Mouse (Mus musculus) CD4-positive, CD25-positive, alpha-beta regulatory T cell, adult 2 months (primary cell): ENCODE measurements around the gene Spata17.
"Not testable (repeated sequence)": the region's sequence is repeated elsewhere in the genome, so short reads cannot be mapped to it uniquely, and the experiment has no call there.

ENCODE experiments used
- DNase-seq: peaks from one replicate; pipeline ENCODE4 v3.0.0-alpha.2; 2012; ENCODE audit warnings: low read depth, low spot score

The Spata17 gene

DNA sequence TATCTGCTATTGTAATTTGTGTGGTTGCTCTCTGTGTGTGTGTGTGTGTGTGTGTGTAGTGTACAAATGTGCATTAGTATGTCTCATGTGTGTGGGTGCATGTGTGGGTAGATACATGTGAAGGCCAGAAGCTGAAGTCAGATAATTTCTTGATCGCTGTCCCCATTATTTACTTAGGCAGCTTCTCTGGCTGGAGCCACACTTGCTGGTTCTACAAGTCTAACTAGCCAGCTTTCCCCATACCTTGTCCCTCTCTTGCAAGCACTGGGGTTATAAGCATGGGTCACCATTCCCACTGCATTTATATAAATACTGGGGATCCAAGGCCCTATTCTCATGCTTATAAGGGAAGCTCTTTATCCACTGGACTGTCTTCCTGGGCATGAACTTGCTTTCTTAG lies 39.3 kb downstream of the Spata17 start:
- DNase-seq, result no peak

DNA sequence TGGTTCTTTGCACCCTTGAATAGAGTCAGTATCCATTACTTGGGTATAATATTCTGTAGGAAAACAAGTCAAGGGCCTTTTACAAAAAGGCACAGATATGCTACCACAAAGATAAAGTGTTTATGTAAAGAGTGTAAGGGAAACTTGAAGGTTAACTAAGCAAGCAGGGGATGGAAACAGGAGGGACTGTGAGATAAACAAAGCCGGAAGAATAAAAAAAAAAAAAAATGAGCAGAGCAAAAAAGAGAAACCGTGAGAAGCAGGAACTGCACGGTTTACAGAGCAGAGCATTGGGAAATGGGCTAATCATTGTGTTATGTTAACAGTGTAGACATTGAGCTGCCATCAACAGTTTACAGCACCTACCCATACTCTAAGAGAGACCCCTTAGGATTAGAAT lies 44.9 kb downstream of the Spata17 start:
- no peak for DNase-seq

GRCm38 (mm10) chr1:187169646-187170045 lies 45.6 kb downstream of the Spata17 start:
- DNase-seq, result no peak

DNA sequence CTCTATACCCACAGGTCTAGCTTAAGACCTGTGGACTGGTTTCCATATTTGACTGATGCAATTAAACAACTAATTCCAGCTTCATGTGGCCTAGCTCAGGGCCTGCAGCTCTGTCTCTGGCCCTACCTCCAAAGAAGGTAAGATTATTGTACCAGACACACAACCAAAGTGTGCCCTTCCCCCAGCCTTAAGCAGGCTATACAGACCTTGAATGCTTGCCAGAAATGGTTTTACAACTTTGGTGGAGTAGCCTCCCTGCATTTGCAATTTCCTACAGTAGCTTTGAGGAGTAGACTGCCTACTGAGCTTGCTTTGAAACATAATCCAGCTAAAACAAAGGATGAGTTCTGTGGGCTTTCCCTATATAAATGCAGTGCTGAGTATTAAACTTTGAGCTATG lies 51.7 kb downstream of the Spata17 start:
- no peak for DNase-seq

DNA sequence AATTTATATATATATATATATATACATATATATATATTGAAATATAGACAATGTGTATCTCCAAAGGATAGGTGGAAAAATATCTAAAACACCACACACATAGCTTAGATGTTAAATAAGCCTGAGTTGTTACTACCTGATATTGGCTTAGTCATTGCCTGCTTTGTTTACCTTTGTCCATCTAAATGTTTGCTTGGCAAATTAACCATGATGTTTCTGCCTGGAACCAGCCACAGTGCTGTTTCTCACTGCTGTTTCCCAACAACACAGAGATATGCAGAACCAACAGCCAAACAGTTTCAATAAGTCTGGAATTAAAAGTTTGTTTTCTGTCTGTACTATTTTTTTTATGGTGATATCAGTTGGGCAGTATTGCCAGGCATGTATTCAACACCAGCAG lies 59.6 kb downstream of the Spata17 start:
- no peak for DNase-seq

GRCm38 (mm10) chr1:187153681-187154080 lies 61.6 kb downstream of the Spata17 start:
- no peak for DNase-seq

DNA sequence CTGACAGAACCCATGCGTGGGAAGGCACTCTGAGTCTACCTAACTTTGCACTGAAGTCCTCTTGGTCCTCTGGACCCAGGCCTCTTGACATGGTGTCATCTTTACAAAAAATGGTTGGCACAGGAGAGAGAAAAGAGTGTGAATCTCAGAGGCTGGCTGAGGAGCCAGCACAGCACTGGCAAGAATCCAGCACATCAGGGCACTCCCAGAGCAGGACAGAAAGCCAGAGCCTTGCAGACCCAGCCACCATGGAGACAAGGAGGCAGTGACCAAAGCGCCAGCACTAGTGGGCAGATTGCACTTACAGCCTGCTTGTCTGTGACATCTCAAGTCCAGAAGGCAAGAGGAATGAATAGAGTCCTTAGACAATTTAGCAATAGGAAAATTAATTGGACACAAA lies 62.7 kb downstream of the Spata17 start:
- no peak for DNase-seq

DNA sequence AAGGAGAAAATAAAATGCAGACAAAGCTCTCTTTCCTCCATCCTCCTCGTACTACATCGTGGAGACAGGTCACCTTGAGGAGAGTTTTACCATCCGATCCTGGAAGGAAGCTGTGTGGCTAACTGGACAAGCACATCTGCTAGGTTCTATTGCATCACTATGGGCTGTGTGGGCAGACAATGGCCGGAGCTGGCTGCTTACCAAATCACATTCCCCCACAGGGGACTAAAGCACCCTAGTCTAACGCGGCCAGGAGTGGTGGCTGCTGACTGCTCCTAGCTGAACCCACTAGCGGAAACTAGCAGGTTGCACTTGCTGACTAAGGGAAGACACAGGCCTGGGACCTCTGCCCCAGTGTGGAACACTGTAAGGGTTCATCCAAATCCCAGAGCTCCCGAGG lies 72.3 kb downstream of the Spata17 start:
- DNase-seq, result no peak

DNA sequence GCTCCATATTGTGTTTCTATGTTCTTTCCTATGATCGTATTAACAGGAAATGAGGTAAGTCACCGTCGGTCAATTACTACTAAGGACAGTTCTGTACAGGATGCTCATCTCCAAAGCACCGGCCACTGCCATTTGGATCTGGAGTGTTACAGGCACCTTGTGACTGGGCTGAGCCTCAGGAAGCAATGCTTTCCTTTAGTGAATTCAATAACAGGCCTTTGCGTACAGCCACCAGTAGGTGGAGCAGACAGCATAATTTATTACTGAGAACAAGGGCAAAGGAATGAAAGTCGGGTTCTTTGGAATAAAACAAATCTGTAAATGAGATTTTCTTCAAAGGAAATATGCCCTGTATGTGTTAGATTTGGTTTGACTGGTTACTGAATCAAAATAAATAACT lies 77.8 kb downstream of the Spata17 start:
- peak; percentile 51 for DNase-seq

- DNase-seq, result no peak
Measured at GRCm38 (mm10) chr1:187135887-187136286, 79.4 kb downstream of the Spata17 start.

DNA sequence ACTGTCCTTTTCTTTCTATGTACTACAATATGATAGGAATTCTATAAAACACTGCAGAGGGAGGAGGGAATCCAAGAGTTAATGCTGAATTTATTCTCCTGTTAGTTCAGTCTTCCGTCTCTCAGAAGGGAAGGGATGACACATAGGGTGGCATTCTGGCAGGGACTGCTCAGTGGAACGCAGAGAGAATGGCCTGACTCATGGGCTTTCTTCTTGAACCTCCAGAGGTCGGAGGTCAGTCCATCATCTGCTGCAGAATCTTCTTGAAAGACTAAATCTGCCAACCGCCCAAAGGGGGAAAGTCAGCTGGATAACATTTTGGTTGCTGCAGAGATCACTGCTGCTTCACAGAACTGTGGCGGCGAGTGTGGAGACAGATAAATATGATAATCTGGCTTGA lies 81.4 kb downstream of the Spata17 start:
- no peak for DNase-seq

DNA sequence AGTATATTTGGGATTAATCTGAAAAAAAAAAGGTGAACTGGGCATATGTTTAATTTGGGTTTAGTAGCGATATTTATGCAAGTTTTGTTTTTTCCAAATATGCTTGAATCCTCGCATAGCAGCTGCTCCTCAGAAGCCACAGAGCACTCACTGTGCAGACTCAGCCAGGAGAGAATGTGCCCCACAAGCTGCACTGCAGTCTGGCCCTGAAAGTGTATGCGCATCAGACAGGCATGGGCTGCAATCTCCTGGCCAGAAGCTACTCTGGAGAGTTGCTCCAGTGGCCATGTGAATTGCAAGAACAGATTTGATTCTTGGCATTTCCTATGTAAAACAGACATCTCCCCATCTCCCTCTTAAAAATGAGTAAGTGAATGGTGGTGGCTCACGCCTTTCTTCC lies 82.9 kb downstream of the Spata17 start:
- no peak for DNase-seq

DNA sequence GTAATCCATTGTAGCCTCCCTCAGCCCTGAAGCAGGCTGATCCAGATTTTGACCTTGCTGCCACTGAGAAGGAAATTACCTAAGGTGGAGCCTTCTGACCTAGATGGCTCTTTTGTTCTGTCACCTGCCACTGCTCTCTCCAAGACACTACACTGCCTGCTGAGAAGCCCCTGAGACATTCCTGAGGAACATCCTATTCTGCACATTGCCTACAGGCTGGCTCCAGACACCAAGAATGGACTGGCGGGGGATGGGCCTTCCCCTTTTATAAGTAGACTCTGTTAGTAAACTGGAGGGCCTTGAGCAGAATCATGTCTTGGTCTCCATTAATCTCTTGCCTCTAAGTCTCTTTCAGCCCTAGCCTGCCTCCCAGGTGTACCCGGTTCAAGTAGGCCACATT lies 87.7 kb downstream of the Spata17 start:
- not testable (repeated sequence) for DNase-seq

- no peak for DNase-seq
Measured at GRCm38 (mm10) chr1:187125733-187126132, 89.5 kb downstream of the Spata17 start.

DNA sequence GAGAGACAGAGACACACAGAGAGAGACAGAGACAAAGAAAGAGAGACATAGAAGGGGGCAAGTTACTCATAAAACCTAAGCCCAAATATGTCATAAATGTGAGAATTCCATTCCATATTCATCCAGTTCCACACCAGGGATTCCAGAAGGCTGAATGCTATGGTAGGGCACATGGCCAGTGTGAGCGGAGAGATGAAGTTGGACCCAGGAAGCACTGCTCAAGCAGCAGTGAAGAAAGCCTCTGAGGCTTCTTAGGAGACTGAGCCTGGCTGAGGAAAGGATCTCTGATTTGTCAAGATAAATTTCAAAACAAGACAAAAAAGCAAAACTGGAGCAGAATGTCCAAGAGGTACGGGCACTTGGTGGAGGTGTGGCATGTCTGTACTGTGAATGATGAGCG lies 90.3 kb downstream of the Spata17 start:
- DNase-seq, result no peak

- DNase-seq, result no peak
Measured at GRCm38 (mm10) chr1:187119300-187119699, 96.0 kb downstream of the Spata17 start.

DNA sequence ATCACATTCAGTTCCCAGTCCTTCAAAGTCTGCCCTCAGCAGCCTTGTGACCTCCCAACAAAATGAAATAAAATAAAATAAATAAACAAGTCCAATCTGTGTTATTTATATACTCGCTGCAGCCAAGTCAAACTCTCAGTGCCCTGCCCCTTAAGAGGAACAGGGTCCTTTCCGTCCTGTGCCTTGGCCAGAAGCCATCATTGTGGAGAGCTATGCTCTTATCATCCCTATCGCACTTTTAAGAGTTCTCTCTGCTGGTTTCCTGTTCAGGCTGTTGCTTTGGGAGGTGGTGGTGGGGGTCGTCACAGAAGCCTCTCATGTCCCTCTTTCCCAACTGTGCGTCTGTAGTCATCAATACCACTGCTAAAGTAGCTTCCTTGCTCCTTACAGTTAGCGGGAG lies 97.2 kb downstream of the Spata17 start:
- DNase-seq, result no peak

DNA sequence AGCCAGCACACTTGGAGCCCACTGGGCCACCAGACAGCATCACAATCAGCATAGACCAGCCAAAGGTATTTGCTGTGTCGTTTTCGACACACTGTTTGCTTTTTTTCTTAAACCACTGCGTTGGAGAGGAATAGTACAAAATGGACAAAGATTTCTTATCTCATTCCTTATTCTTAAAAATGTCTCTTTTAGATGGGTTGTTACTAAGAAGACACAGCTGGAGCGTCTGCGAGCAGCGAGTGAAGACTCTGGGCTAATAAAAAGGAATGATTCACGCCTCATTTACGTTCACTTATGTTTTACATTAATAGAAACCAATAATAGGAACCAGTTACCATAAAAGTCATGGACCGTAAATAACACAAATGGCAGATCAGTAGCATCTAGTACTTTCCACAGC lies 101.5 kb downstream of the Spata17 start:
- DNase-seq, result no peak

DNA sequence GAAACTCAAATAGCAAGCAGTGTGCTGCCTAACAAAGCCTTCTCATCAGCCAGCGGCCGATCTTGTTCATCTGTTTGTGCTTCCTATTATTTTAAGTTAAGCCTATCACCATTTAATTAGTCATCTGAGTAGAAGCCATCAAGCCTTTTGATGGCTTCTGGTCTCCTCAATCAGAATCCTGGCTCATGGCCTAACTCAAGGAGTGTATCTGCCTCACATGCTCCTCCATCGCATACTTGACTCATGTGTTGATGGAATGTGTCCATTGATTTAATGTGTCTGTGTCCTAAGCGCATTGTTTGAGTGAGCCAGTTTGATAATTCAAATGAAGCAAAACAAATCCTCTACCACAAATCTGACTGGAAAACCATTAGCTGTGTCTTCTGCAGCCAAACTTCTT lies 113.1 kb downstream of the Spata17 start:
- DNase-seq, result no peak

DNA sequence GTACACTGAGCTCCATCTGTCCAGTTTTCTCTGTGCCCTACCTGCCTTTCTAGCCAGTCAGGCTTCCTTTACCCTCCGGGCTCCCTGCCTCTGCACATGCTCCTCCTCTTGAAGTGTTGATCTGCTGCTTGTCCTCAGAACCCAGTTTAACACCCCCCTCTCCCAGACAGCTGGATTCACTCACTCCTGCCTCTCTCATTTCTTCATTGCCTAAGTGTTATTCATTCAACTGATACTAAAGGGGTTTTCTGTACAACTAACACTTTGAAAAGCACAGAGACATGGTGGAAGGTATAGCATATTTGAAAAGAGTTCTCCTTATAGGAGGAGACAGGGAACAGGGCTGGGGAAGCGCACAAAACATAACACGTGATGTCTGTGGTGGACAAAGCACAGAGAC lies 114.1 kb downstream of the Spata17 start:
- DNase-seq, result no peak

DNA sequence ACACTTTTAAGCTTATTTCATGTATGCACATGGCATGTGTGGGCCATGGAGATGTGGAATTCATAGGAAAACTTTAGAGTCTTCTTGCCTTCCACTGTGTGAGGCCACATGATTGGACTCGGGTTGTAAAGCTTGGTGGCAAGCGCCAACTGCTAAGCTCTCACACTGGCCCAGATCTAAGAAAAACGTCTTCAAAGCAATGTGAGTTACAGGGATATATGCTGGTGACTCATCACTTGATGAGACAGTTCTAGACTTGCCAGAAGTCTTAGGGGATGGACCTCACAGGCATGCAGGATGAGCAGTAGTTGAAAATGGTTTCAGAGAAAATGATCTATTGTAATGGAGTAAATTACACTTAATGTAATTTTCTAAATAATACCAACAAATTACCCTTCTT lies 114.6 kb downstream of the Spata17 start:
- no peak for DNase-seq

DNA sequence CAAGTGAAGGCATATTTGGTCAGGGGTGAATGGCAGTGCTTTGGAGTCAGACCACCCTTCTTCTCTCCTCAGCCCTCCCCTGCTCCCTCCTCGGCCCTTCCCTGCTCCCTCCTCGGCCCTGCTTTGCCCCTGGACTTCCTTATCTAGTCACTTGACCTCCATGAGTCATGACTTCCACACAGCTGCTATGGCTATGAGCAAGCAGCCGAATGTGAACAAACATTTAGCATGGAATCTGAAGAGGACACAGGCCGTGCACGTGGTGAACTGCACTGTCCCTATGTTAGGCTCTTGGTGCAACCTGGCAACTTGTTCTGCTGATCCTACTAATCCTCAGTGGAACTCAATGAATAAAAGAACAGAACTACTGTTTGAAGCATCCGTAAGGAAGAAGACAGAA lies 117.0 kb downstream of the Spata17 start:
- DNase-seq, result no peak

DNA sequence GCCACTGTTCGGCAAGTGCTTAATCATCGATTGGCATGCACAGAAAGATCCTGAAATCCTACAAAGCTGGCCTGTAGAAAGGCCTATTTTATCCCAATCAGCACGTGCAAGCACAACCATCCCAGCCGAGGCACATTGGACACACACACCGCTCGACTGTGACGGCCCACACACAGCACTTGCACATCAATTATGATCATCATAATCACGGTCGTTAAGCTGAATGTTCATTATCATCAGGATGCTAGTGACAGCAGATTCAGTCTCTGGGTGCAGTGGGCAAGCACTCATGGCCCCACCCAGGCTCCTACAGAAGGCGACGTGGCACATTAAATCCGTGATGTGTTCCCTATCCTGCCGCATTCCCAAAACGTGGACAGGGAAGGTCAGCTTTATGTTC lies 122.7 kb downstream of the Spata17 start:
- DNase-seq, result no peak

DNA sequence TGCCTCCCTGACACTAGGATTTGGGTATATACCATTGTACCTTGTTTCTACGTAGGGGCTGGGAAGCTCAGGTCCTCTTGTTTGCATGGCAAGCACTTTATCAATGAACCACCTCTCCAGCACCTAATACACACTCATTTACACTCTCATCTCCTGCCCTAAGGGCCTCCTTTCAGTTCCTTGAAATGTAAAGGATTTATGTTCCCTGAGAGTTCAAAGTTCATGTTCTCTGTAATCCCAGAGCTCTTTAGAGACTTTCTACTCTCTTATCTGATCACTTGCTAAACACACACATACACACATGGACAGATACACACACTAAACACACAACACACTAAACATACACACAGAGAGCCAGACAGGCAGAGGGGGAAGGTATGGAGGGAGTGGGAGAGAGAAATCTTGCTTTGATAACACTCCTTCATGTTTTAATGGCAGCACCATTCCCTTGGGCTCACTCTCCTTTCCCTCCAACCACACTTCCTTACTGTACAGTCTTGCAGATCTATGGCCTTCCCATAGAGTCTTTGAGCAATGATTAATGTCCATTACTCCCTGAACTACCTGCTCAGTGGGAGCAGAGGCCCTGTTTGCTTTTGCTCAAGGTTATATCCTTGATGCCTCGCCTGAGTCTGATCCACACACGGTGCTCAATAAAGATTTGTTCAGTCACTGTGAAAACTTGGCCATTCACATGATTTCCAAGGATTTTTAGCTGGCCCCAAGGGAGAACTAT lies 126.4 kb downstream of the Spata17 start:
- DNase-seq, result no peak
